Mouse (Mus musculus): ENCODE results near the gene A630095N17Rik. TPM values are rescaled to one million over a fixed set of nuclear protein-coding genes. Genes with fewer than 3 reads are reported as not detected.
A peak's percentile ranks its signal among the peaks of the same experiment; 100 is the strongest.
"Not testable (repeated sequence)": the region's sequence is repeated elsewhere in the genome, so short reads cannot be mapped to it uniquely, and the experiment has no call there.

Gene A630095N17Rik
- total RNA-seq, 2 experiments from 2014 or later, result not detected

DNA sequence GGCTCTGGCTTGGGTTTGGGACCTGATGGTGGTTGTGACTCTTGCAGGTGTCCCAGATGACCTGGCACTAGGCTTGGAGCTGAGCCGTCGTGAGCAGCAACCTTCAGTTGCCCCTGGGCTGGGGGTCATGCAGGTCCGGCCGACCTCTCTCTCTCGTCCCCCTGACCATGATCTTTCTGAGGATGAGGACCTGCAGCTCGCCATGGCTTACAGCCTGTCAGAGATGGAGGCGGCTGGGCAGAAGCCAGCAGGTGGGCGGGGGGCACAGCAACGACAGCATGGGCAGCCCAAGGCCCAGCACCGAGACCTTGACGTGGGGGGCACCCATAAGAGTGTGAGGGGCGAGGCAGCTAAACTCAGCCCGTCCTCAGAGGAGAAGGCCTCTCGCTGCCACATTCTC is 11.5 kb upstream of the A630095N17Rik start:
- no peak for DNase-seq

DNA sequence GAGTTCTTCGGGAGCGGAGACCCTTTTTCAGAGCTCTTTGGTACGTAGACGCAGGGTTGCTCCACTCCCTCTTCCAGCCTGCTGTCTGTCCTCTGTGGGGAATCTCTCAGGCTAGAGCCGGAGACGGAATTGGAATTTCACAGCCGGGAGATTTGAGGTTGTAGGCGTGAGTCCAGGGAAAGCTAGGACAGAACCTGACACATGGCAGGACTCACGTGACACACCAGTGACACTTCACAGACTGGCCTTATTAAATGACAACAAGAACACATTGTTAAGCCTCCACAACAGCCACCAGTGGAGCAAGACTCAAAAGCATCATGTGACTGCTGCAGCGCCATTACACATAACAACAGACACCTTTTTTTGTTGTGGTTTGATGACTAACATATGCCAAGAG is 7.7 kb upstream of the A630095N17Rik start:
- DNase-seq, result no peak

DNA sequence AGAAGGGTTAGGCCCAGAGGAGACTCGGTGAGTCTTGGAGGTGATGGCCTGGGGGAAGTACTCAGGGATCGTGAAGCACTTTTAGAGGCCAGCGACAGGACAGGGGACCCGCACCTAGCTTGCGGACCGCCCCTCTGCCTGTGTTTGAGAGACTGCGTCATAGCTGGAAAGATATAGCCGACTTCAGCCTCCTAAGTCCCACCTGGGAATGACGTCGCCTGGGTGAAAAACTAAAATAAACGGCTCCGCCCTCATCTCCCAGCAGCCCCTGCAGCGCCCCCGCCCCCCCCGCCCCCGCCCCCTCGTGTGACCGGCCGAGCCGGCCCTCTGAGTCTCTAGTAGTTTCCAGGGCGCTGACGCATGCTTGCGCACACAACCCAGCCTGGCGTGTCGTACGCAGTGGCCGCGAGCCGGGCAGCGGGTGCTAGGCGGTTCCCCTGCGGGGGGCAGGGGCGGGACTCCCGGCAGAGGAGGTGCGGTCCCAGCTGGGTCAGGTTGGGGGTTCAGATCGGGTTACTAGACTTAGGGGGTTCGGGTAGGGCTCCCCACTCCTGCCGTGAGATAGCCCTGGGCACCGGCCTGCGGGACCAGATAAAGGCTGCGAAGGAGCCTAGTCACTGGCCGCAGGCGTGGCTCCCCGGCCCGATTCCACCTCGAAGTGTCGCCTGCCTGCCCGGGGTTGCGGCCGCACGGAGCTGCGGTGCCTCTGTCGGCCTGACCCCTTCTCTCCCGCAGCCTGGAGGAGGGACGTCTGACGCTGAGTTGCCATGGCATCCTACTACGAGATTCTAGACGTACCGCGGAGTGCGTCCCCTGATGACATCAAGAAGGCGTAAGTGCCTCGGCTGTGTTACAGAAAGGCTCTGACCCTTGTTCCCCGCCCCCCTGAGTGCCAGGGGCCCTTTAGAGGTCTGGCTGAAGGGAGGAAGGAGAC is 4.5 kb upstream of the A630095N17Rik start, which contains the start of gene Dnajb2:
Gene Dnajb2, plus strand, starts transcription at position 290 of the 934 bp plus-strand sequence.
- DNase-seq, result peak; percentile 94

DNA sequence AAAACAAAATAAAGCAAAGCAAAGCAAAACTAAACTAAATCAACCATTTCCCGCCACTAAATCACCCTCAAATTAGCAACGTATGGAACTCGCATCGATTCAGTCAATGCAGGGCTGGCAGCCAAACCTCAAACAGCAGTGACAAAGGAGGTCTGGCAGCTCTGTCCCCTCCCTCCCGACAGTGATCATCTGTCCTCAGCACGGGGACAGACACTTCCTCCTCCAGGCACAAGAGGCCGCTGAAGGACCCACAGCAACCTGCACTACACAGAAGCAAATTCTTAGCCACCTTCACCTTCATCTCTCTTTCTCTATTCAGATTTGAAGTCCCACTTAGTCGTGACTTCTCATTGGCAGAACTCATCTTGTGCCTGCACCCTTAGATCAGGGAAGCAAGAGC is 2.7 kb upstream of the A630095N17Rik start:
- peak; percentile 76 for DNase-seq

DNA sequence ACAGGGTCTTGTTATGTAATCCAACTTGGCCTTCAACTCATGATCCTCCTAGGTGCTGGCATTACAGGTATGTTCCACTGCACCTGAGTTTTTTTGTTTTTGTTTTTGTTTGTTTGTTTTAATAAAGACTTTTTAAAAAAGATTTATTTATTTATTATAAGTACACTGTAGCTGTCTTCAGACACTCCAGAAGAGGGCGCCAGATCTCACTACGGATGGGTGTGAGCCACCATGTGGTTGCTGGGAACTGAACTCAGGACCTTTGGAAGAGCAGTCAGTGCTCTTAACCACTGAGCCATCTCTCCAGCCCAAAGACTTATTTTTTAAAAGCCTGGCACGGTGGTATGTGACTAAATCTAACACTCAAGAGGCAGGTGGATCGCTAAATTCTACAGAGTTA is 587 bp upstream of the A630095N17Rik start:
- DNase-seq, result not testable (repeated sequence)

DNA sequence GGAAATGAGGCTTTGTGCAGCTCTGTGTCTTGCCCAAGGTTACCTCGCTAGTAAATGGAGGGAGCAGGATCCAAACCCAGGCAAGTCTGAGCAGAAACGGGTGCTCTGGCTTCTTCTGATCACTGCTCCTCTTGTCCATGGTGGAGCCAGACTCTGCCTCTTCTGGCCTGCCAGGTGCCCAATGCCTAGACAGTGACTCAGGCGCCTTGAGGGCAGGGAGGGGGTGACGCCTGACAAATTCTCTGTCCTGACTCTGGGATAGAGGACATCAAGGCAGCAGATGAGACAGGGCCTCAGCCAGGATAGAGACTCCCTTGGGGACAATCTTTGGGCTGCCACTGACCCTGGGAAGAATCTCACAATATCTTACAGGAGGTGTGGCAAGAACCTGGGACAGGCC is 678 bp downstream of the A630095N17Rik start:
- DNase-seq, result no peak

DNA sequence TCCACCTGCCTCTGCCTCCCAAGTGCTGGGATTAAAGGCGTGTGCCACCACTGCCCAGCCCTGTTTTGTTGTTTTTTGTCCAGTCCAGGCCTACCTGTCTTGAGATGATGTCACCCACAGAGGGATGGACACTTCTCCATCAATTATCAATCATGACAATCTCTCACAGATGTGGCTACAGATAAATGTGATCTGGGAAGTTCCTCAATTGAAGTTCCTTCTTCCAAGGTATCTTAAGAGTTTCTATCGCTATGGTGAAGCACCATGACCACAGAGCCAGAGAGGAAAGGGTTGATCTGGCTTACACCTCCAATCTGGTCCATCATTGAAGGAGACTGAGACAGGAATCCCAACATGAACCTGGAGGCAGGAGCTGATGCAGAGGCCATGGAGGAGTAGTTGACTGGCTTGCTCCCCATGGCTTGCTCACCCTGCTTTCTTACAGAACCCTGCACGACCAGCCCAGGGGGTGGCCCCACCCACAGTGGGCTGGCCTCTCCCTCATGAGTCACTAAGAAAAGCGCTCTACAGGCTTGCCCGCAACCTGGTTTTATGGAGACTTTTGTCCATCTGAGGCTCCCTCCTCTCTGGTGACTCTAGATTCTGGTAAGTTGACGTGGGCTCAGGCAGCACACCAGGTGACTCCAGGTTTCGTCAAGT is 1.4 kb downstream of the A630095N17Rik start:
- DNase-seq, result no peak

DNA sequence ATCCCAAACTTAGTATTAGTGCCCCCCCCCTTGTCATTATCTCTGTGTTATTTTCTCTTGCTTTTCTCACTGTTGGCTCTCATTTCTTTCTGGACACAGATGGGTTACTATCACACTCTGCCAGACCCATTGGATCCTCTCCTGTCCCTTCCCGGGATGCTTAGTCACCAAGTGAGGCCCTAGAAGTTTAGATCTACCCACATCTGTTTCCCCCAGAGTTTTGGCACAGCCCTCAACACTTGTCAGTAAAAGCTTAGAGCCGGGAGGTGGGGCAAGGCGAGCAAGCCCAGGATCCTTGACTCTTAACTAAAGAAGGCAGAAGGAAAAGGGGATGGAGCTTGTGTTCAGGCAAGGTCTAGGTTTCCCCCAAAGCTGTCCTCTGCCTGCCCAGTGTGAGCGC is 2.7 kb downstream of the A630095N17Rik start:
- no peak for DNase-seq

DNA sequence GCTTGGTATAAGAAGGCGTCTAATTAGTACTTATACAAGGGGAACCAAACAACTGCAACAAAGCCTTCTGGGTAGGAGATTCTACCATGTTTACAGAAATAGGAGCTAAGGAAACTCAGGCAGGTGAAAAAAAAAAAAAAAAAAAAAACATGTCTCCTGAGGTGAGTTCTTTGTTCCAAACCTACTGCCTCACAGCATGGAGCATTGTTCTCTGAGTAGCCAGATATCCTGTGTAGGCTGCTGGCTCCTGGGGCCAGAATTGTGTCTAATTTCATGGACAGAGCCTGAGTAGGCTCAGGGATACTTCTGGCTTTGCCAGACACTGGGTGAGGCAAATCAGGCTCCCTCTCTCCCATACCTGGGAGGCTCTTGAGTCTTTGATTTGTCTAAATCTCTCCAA is 4.2 kb downstream of the A630095N17Rik start:
- no peak for DNase-seq

DNA sequence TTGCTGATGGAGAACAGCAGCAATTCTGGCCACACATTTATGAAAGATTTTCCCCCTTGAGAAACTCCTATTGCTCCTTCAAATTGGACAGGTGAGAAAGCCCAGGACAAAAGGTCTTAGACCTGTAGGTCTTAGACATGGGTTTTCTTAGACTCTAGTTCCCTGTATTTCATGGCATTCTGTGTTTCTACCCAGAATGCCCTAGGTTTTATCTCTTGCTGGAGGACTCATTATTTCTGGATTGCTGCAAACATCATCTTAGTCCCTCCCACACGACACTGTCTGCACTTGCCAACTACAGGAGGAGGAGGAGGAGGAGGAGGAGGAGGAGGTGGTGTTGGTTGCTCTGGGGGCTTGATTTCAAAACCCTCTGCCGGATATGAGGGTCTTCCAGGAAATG is 5.8 kb downstream of the A630095N17Rik start:
- DNase-seq, result no peak

DNA sequence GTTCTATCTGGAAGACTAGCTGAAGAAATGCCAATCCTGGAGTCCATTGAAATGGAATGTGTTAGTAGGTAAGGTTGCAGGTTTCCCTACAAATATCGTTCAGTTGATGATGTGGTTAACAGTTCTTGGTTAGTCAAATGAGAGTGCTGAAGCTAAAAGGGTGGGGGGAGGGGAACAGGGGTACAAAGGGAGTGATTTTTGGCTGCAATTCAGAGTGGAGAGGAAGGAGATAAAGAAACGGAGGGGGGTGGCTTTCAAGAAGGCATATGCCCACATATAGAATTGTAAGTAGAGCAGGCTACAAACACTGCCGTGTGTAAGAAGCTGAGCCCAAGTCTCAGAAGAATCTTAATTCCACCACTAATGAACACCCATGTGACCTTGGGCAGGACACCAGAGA is 6.4 kb downstream of the A630095N17Rik start:
- no peak for DNase-seq

DNA sequence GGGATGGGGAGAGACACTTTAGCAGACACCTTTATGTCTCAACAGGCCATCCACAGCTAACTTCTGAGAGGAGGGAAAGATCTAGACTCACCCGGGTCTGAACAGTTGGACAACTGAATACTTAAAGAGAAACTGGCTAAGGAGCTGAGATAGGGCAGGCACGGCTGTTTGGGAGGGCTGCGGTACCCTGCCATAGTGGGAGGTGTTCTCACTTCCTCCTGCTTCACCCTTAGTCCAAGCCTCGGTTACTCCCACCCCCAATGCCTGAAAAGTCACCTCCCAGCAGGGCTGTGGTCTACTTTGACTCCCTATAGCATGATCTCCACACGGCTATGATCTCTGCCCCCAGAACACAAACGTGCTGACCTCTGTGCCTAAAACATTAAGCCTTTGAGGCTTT is 8.4 kb downstream of the A630095N17Rik start:
- DNase-seq, result no peak

DNA sequence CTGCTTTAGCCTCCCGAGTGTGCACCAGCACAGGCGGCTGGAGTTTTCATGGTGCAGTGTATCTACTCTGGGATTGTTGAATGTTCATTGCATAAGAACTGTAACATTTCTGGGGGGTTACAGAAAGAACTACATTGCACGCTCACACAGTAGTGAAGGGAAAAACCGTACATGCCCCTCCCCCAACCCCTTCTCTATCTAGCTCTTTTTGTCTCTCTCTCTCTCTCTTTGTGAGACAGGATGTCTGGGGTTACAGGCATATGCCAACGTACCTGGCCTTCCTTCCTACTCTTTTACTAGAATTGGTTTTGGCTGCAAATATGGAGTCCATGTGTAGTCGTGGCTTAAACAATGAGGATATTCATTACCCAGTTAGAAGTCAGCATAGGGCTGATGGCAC is 9.0 kb downstream of the A630095N17Rik start:
- DNase-seq, result no peak

DNA sequence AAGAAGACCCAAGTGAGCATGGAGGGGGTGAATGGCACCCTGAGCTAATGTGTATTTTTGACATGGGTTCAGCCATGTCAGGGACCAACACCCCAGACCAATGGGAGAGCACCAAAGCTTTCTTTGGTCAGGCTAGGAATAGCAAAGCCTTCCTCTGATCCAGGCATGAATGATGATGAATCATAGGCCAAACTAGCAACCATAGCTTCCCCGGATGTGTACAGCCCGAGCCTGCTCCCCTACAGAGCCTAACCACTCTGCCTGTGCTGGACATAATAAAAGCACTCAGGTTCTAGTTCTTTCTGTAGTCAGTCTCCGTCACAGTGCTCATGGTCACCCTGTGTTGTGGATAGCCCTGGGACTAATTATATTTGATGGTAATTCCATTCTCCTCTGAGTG is 10.4 kb downstream of the A630095N17Rik start:
- no peak for DNase-seq

DNA sequence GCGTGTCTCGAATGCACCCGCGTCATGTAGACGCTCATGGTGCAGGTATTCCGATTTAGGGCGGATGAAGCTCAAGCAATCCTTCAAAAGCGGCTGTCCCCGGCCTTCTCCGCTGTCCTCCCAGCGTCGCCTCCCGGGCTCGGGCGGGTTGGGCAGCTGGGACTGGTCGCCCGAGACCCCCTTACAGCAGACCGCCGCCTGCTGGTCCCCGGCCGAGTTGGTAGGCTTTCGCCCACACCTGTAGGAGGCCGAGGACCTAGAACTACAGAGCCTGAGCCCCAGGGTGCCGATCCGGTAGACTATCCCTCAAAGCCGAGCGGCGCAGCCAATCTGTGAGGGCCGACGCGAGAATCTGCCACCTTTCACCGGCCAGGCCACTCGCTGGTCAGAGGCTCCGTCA is 12.4 kb downstream of the A630095N17Rik start, which contains the start of gene Tuba4a:
Gene Tuba4a, minus strand, starts transcription at position 335 of the 400 bp plus-strand sequence.
- DNase-seq, result peak; percentile 25

DNA sequence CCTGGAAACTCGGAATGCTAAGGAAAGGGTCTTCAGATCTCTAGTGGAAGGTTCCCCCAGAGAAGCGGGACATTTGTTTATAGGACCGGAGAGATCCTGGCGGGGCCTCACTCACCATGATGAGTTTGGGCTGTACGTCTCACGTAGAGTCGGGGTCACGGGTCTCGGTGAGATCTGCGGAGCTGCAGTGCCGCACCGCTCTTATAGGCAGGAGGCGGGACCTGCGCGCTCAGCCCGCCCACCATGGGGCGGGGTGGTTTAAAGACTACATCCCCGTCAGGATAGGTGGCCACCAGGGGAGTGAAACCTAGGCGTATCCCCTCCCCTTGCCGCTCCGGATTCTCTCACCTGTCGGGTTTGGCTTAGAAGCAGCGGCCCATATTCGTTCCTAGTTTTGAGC is 12.8 kb downstream of the A630095N17Rik start:
- peak; percentile 92 for DNase-seq

DNA sequence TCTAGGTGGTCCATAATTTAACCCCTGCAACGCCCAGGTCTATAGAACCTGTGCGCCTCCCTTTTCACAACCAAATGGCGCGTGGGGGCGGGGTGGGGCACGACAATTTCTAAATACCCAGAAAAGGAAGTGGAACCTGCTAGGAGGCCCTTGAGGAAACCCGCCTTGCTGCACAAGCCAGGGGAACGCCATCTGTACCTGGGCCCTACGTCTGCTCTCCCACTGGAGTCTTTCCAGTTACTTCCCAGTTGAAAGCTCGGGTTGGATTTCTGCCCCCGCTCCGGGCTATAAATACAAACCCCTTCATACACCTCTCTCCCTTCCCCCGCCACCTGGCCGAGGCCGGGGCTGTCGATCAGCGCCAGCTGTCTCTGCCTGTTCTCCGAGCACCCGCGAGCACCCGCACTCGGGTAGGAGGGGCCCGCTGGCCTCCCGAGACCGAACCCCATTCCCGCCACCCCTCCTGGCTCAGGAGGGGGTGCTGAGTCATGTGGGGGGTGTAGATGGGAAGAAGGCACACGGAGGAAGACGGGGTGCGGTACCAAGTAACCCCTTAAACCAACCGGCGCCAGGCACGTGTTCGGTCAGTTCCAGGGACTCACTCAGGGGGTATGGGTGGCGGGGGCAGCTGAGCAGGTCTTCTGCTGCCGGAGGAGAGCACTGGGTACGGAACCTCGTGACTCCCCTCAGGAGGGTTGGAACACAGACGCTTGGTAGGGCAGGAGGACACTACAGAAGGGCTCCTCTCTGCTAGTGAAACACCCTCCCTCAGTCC is 13.5 kb downstream of the A630095N17Rik start:
- DNase-seq, result peak; percentile 43

DNA sequence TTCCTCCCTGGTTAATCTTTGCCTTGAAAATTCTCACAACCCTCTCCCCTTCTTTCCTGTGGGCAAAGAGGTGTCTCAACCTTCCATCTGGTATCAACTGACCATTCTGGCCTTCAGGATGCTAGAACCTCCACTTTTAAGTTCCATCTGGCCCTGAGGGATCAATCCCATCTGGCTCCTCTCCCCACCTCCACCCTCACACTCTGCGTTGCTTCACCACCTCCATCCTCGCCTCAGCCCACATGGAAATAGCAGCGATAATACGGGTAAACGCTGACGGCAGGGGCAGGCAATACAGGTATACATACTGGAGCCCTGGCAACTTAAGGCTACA is 14.0 kb downstream of the A630095N17Rik start:
- no peak for DNase-seq

DNA sequence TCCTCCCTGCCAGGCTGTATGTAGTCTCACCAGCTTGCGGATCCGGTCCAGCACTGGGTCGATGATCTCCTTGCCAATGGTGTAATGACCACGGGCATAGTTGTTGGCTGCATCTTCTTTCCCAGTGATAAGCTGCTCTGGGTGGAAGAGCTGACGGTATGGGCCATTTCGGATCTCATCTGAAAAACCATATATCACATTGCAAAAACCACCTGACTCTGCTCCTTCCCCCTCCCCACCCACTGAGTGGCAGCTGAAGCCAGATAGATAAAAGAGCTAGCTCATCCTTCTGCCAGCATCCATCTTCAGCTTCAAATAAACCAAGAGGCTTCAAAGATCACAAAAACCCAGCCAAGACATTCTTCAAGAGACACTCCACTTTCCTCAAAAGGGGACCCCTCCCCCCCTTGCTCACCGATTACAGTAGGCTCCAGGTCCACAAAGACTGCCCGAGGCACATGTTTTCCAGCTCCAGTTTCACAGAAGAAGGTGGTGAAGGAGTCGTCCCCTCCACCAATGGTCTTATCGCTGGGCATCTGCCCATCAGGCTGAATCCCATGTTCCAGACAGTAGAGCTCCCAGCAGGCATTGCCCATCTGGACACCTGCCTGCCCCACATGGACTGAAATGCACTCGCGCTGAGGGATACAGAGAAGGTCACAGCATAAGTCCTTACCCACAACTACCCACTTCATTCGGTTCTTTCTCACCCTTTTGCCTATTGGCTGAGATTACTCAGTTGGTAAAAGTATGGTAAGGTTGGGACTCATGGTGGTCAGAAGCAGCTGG is 14.9 kb downstream of the A630095N17Rik start:
- DNase-seq, result no peak

DNA sequence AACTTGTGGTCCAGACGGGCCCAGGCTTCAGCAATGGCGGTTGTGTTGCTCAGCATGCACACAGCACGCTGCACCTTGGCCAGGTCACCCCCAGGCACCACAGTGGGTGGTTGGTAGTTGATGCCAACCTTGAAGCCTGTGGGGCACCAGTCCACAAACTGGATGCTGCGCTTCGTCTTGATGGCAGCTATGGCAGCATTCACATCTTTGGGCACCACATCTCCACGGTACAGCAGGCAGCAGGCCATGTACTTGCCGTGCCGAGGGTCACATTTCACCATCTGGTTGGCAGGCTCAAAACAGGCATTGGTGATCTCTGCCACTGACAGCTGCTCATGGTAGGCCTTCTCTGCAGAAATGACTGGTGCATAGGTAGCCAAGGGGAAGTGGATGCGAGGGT is 16.1 kb downstream of the A630095N17Rik start:
- DNase-seq, result no peak

DNA sequence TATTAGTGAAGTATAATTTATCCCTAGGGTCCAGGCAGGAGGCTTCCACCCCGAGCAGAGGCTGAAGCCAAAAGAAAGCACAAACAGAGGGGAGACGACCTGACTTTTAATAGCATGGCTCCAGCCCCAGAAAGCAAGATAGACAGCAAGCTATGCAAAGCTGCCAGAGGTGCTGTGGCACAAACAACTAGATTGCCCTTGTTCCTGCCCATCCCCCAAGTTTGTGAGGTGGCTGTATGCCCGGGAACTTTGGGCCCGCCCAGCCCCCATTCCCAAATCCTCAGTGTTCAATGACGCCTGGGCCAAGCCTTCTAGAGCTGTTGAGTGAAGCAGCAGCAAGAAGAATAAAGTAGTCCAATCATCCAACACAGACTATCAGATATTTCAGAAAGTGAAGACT is 17.0 kb downstream of the A630095N17Rik start:
- peak; percentile 65 for DNase-seq

DNA sequence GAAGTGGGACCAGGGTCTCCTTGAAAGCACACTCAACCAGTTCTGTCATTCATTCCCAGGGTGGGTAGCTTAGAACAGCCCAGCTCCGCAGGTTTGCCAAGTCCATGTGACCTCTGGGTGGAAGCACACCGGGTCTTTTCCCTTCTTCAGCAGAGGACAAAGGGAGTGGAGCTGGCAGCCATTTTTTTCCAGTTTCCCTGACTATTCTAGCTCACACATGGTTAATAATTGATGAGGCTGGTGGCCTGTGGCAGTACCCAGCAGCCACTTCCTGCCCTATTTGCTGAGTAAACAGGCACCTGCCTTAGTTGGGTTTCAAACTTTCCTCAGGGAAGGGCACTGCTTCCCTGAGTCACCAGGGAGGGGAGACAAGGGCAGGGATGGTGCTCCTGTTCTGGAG is 17.5 kb downstream of the A630095N17Rik start:
- no peak for DNase-seq
